In the genomic region with DNA sequence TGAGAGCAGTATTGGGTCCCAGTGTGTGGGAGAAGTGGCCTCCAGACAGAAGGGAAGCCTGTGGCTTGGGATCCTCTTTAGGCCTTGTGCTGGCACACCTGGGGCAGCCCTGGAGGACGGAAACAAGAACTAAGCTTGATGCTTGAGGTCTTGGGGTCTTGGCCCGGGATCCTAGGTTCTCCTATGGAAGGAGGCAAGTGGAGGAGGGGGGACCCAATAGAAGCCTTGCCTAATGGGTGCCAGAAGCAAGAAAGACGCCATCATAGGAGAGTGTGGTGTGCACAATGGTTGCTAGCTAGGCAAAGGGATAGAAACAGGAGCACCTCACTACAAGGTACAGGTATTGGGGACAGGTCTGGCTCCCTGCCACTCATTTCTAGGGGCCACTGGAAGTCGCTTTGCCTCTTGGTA, we compare ENCODE assay signal across 8 mouse cellular contexts. TPM values are rescaled to one million over a fixed set of nuclear protein-coding genes. Genes with fewer than 3 reads are reported as not detected.
DNase-seq lines count a peak whose midpoint lies in the region; ATAC-seq and TF ChIP-seq lines count a peak whose summit lies in the region.

No protein-coding gene starts in this region.

- H3K4me1 ChIP-seq in heart, embryonic 13.5 days, result peaks cover 55% of the 10 kb centered on the region
- peaks cover 53% of the 10 kb centered on the region for H3K4me1 ChIP-seq in midbrain, embryonic 14.5 days (ENCODE audit: control insufficient read depth, insufficient read depth, low read length)

- H3K36me3 ChIP-seq in heart, embryonic 13.5 days, result peaks cover 15% of the 10 kb centered on the region
- H3K36me3 ChIP-seq in midbrain, embryonic 14.5 days (ENCODE audit: control insufficient read depth, insufficient read depth, low read length), result peaks cover 13% of the 10 kb centered on the region

- H3K4me2 ChIP-seq in heart, embryonic 13.5 days, result peak overlapping the region; percentile 88
- H3K4me2 ChIP-seq in midbrain, embryonic 14.5 days (ENCODE audit: low read length), result peak overlapping the region; percentile 93

- no peak overlapping the region for H3K27ac ChIP-seq in left cerebral cortex, adult 2 months
- H3K27ac ChIP-seq in heart, embryonic 13.5 days (replicated peaks), result peak overlapping the region; percentile 97
- H3K27ac ChIP-seq in midbrain, embryonic 14.5 days (replicated peaks; ENCODE audit: low read depth, low read length), result peak overlapping the region; percentile 98

- peaks cover 7% of the 10 kb centered on the region; the same call in 1 of the 2 replicates for H3K9me3 ChIP-seq in heart, embryonic 13.5 days
- no peaks in the 10 kb centered on the region for H3K9me3 ChIP-seq in midbrain, embryonic 14.5 days (ENCODE audit: control insufficient read depth, low read length)

- ATAC-seq in heart, embryonic 13.5 days (ENCODE audit: extremely low read depth, insufficient number of reproducible peaks, low FRiP score, low TSS enrichment), result no peak
- ATAC-seq in midbrain, embryonic 14.5 days (ENCODE audit: low FRiP score, low TSS enrichment), result no peak
- ATAC-seq in granulocyte monocyte progenitor cell, adult 5-6 weeks (replicated peaks; ENCODE audit: poor library complexity, severe bottlenecking), result no peak

- H3K4me3 ChIP-seq in left cerebral cortex, adult 2 months, result no peak overlapping the region
- H3K4me3 ChIP-seq in heart, embryonic 13.5 days, result no peak overlapping the region
- H3K4me3 ChIP-seq in midbrain, embryonic 14.5 days (replicated peaks; ENCODE audit: low read depth, low read length), result no peak overlapping the region

- peak; percentile 44 for DNase-seq in left cerebral cortex, postnatal 4 days
- DNase-seq in left cerebral cortex, adult 2 months (ENCODE audit: extremely low spot score in 1 of 2, low spot score in 2 of 2), result no peak
- DNase-seq in cerebellum, adult 9-11 months, result peak; percentile 61
- DNase-seq in midbrain, embryonic 14.5 days, result peak; percentile 46
- no peak for DNase-seq in ovary, postnatal 10 days (ENCODE audit: low spot score)
- DNase-seq in kidney, adult 18-20 months, result no peak

- no peak for TF ChIP-seq CTCF in left cerebral cortex, adult 2 months (IDR thresholded peaks at IDR 0.05)

- intact Hi-C loops in left cerebral cortex, postnatal 4 days (cut with DNase I), result loop anchor here (5.0 kb wide), 1 partner anchor 76 kb away; a partner anchor contains a TSS
- intact Hi-C loops in left cerebral cortex, adult 2 months (cut with DNase I), result loop anchor here (5.0 kb wide), 1 partner anchor 151 kb away; a partner anchor contains a TSS

- WGBS in heart, embryonic 13.5 days, result 59% methylated on average over 4 of the region's 4 CpGs
- 8% methylated on average over 4 of the region's 4 CpGs for WGBS in midbrain, embryonic 14.5 days

- peak overlapping the region; percentile 95 for H3K9ac ChIP-seq in heart, embryonic 13.5 days
- peak overlapping the region; percentile 95; the same call in 1 of the 2 replicates for H3K9ac ChIP-seq in midbrain, embryonic 14.5 days (replicated peaks; ENCODE audit: low read length)

- H3K27me3 ChIP-seq in heart, embryonic 13.5 days (replicated peaks), result no peaks in the 10 kb centered on the region
- no peaks in the 10 kb centered on the region for H3K27me3 ChIP-seq in midbrain, embryonic 14.5 days (ENCODE audit: control insufficient read depth, insufficient read depth, low read length)

RNA-seq across cellular contexts. Expression of a gene that starts 0.7 kb away (rescaled TPM):
- 10 to 100 TPM; 29.7 to 30.4 TPM for total RNA-seq in left cerebral cortex, postnatal 4 days (2021)
- 10 to 100 TPM; 14.3 to 14.7 TPM for total RNA-seq in left cerebral cortex, adult 2 months (2021)
- polyA plus RNA-seq in heart, embryonic 13.5 days (2015; fragmentation: Nextera tagmentation; extraction: Ambion mirVana), result 12.7 and 16.5 TPM in 2 replicates
- 23.1 and 26.6 TPM in 2 replicates for polyA plus RNA-seq in midbrain, embryonic 14.5 days (2014; fragmentation: Nextera tagmentation; extraction: Ambion mirVana)
- total RNA-seq in granulocyte monocyte progenitor cell, adult 5-6 weeks (2014; fragmentation: Nextera tagmentation), result 3.1 and 6.9 TPM in 2 replicates
- 3.4 and 5.2 TPM in 2 replicates for total RNA-seq in granulocyte monocyte progenitor cell, adult 5-6 weeks (2017)

RNA-seq across cellular contexts. Expression of a gene that starts 25.4 kb away (rescaled TPM):
- total RNA-seq in left cerebral cortex, postnatal 4 days (2021), result 10 to 100 TPM; 45.6 to 49.9 TPM
- total RNA-seq in left cerebral cortex, adult 2 months (2021), result 10 to 100 TPM; 35.7 to 37.4 TPM
- polyA plus RNA-seq in heart, embryonic 13.5 days (2015; fragmentation: Nextera tagmentation; extraction: Ambion mirVana), result 51.0 and 52.1 TPM in 2 replicates
- polyA plus RNA-seq in midbrain, embryonic 14.5 days (2014; fragmentation: Nextera tagmentation; extraction: Ambion mirVana), result 68.6 and 77.8 TPM in 2 replicates
- 67.4 and 72.3 TPM in 2 replicates for total RNA-seq in granulocyte monocyte progenitor cell, adult 5-6 weeks (2014; fragmentation: Nextera tagmentation)
- 42.9 and 49.3 TPM in 2 replicates for total RNA-seq in granulocyte monocyte progenitor cell, adult 5-6 weeks (2017)

RNA-seq across cellular contexts. Expression of a gene that starts 49.0 kb away (rescaled TPM):
- total RNA-seq in left cerebral cortex, postnatal 4 days (2021), result 100 to 1,000 TPM; 469 to 499 TPM
- total RNA-seq in left cerebral cortex, adult 2 months (2021), result 100 to 1,000 TPM; 934 to 941 TPM
- 1,676 and 1,958 TPM in 2 replicates for polyA plus RNA-seq in heart, embryonic 13.5 days (2015; fragmentation: Nextera tagmentation; extraction: Ambion mirVana)
- 921 and 1,195 TPM in 2 replicates for polyA plus RNA-seq in midbrain, embryonic 14.5 days (2014; fragmentation: Nextera tagmentation; extraction: Ambion mirVana)
- 854 and 878 TPM in 2 replicates for total RNA-seq in granulocyte monocyte progenitor cell, adult 5-6 weeks (2014; fragmentation: Nextera tagmentation)
- total RNA-seq in granulocyte monocyte progenitor cell, adult 5-6 weeks (2017), result 563 and 615 TPM in 2 replicates

Comparison
In these comparisons a context has a peak if more than half of its experiments do, and no peak if none do; other contexts are left out.
1. DNase-seq: peak in left cerebral cortex, postnatal 4 days (single experiment), cerebellum, adult 9-11 months (single experiment) and midbrain, embryonic 14.5 days (single experiment); none in left cerebral cortex, adult 2 months (0 of 2), ovary, postnatal 10 days (single experiment) and kidney, adult 18-20 months (single experiment).